Mouse (Mus musculus) ES-E14 (cell line): ENCODE data around the gene Ect2. TPM values are rescaled to one million over a fixed set of nuclear protein-coding genes. Genes with fewer than 3 reads are reported as not detected.

Source experiments
- DNase-seq: peaks from one replicate; pipeline ENCODE4 v3.0.0-alpha.2; 2013; ENCODE audit warnings: low read depth, low spot score
- H3K27ac ChIP-seq: 2 replicates; pipeline ENCODE4 v1.5.1; 2012; ENCODE audit warnings: low read depth, mild to moderate bottlenecking, low read length, moderate library complexity, mixed read lengths; ENCODE audit not compliant: poor library complexity, insufficient read depth, severe bottlenecking
- H3K36me3 ChIP-seq: 2 replicates; pipeline ENCODE4 v1.6.1; 2012; ENCODE audit warnings: mild to moderate bottlenecking, low read length, moderate library complexity, mixed read lengths; ENCODE audit not compliant: control insufficient read depth, poor library complexity, insufficient read depth, severe bottlenecking
- H3K4me1 ChIP-seq, 2 experiments: fragments of 150-350 bp in 1 of 2; sonication (generic) in 1 of 2; 2 replicates each; pipeline ENCODE4 v1.6.1; 2012; ENCODE audit warnings: low read length in 2 of 2, mild to moderate bottlenecking in 1 of 2, mixed read lengths in 1 of 2; ENCODE audit not compliant: control insufficient read depth in 2 of 2, insufficient read depth in 2 of 2, poor library complexity in 1 of 2
- H3K4me3 ChIP-seq, 2 experiments: fragments of 150-350 bp in 1 of 2; sonication (generic) in 1 of 2; 2 replicates each; pipeline ENCODE4 v1.5.1; 2012; ENCODE audit warnings: low read length in 2 of 2, low read depth in 1 of 2, mild to moderate bottlenecking in 1 of 2, mixed read lengths in 1 of 2; ENCODE audit not compliant: insufficient read depth in 1 of 2, poor library complexity in 1 of 2, severe bottlenecking in 1 of 2
- H3K9ac ChIP-seq: 2 replicates; pipeline ENCODE4 v1.6.1; 2012; ENCODE audit warnings: low read depth, mild to moderate bottlenecking, low read length, mixed read lengths; ENCODE audit not compliant: poor library complexity, insufficient read depth, severe bottlenecking
- H3K9me3 ChIP-seq: fragments of 150-350 bp; sonication (generic); 2 replicates; pipeline ENCODE4 v1.6.1; 2012; ENCODE audit warnings: low read depth, mild to moderate bottlenecking, low read length; ENCODE audit not compliant: control insufficient read depth, insufficient read depth
- CHD2 ChIP-seq: IDR thresholded peaks from 2 replicates; pipeline ENCODE4 v1.6.1; 2014; ENCODE audit warnings: mild to moderate bottlenecking, low read depth, low read length, inconsistent platforms
- HCFC1 ChIP-seq: IDR thresholded peaks from 2 replicates; pipeline ENCODE4 v1.6.1; 2012; ENCODE audit warnings: low read length, inconsistent platforms, borderline replicate concordance; ENCODE audit not compliant: insufficient read depth
- MAFK ChIP-seq: IDR thresholded peaks from 2 replicates; pipeline ENCODE4 v1.6.1; 2014; ENCODE audit warnings: mild to moderate bottlenecking, low read depth, low read length, inconsistent platforms; ENCODE audit not compliant: insufficient read depth
- ZC3H11A ChIP-seq: IDR thresholded peaks from 2 replicates; pipeline ENCODE4 v1.6.1; 2012; ENCODE audit warnings: low read depth, mild to moderate bottlenecking, inconsistent platforms, low read length, borderline replicate concordance
- ZNF384 ChIP-seq: IDR thresholded peaks from 2 replicates; pipeline ENCODE4 v1.6.1; 2012; ENCODE audit warnings: low read depth, low read length, inconsistent platforms
- in situ Hi-C, 2 experiments: fragments of 600-800 bp; cut with MboI; formaldehyde crosslinking; loops; one replicate each; pipeline ENCODE4 v1.15.1; 2025; ENCODE audit warnings: low sequenced_read_pairs in 2 of 2, inconsistent platforms in 1 of 2; ENCODE audit not compliant: unreplicated experiment in 2 of 2
- total RNA-seq: library from RNA; depleted of rRNA; stranded (reverse); fragments of 300-350 nt; gene quantifications from 2 replicates; pipeline ENCODE4 v1.2.3, GENCODE M21; 2012

Gene Ect2
- total RNA-seq, 1 experiment: 103 TPM

- Histone ChIP-seq H3K9ac (peak overlapping the region; percentile 41; the same call in 1 of the 2 replicates), H3K4me1 (peaks cover 4 to 9% of the 10 kb centered on the region in 2 experiments; a peak in 1 of 4 replicates), H3K4me3 (no peak overlapping the region; a peak in 1 of 4 replicates), H3K9me3 (no peaks in the 10 kb centered on the region), H3K36me3 (no peaks in the 10 kb centered on the region), H3K27ac (peak overlapping the region; percentile 99)
- TF ChIP-seq CHD2: no peak
- no peak for TF ChIP-seq HCFC1
- TF ChIP-seq MAFK: no peak
- TF ChIP-seq ZNF384: no peak
- TF ChIP-seq ZC3H11A: no peak
- in situ Hi-C loops: no loop called here
- DNase-seq: no peak
These were observed 2.3 kb upstream of the Ect2 start for GRCm38 (mm10) chr3:27155856-27156593.

GRCm38 (mm10) chr3:27155051-27155855, 1.6 kb upstream of the Ect2 start:
- TF ChIP-seq MAFK (peak; percentile 59), CHD2 (no peak; the same call in 1 of the 2 replicates), HCFC1 (peak; percentile 66; the same call in 1 of the 2 replicates), ZNF384 (peak; percentile 48; the same call in 1 of the 2 replicates)
- peaks cover 4 to 9% of the 10 kb centered on the region in 2 experiments; a peak in 1 of 4 replicates for H3K4me1 ChIP-seq
- H3K27ac ChIP-seq: peak overlapping the region; percentile 99
- peak overlapping the region; percentile 85 for H3K9ac ChIP-seq
- DNase-seq: peak; percentile 83
- H3K36me3 ChIP-seq: peaks cover 1% of the 10 kb centered on the region
- H3K4me3 ChIP-seq: peak overlapping the region; percentile 35 to 56
- H3K9me3 ChIP-seq: no peaks in the 10 kb centered on the region
- in situ Hi-C loops: no loop called here

- Histone ChIP-seq H3K9ac (peak overlapping the region; percentile 85), H3K9me3 (no peaks in the 10 kb centered on the region), H3K27ac (peak overlapping the region; percentile 99), H3K36me3 (peaks cover 2% of the 10 kb centered on the region), H3K4me1 (peaks cover 4 to 9% of the 10 kb centered on the region in 2 experiments; a peak in 1 of 4 replicates), H3K4me3 (peak overlapping the region; percentile 35 to 45)
- in situ Hi-C loops: no loop called here
- no peak for TF ChIP-seq CHD2
- TF ChIP-seq ZC3H11A: no peak
- no peak for TF ChIP-seq ZNF384
- TF ChIP-seq MAFK: no peak
- no peak for TF ChIP-seq HCFC1
- no peak for DNase-seq
These were observed 602 bp upstream of the Ect2 start for GRCm38 (mm10) chr3:27154280-27154679.

GRCm38 (mm10) chr3:27153191-27153671, 447 bp downstream of the Ect2 start:
- Histone ChIP-seq H3K27ac (peak overlapping the region; percentile 87), H3K4me3 (peak overlapping the region; percentile 76 to 92), H3K4me1 (peaks cover 4 to 9% of the 10 kb centered on the region in 2 experiments; a peak in 1 of 4 replicates), H3K9ac (peak overlapping the region; percentile 97), H3K36me3 (peaks cover 2% of the 10 kb centered on the region), H3K9me3 (no peaks in the 10 kb centered on the region)
- TF ChIP-seq HCFC1 (no peak), MAFK (no peak), ZNF384 (no peak), CHD2 (no peak), ZC3H11A (no peak)
- no peak for DNase-seq
- in situ Hi-C loops: no loop called here
